Mouse (Mus musculus): ENCODE results near the gene Tcf7l2. TPM values are rescaled to one million over a fixed set of nuclear protein-coding genes. Genes with fewer than 3 reads are reported as not detected.

Gene Tcf7l2
- total RNA-seq, 2 experiments from 2014 or later: 12.2 to 13.1 TPM

- DNase-seq: no peak
Measured at GRCm38 (mm10) chr19:55794946-55795340, 53.3 kb downstream of the Tcf7l2 start.

- no peak for DNase-seq
Measured at GRCm38 (mm10) chr19:55795349-55795748, 53.7 kb downstream of the Tcf7l2 start.

GRCm38 (mm10) chr19:55797834-55798233, 56.2 kb downstream of the Tcf7l2 start:
- no peak for DNase-seq

GRCm38 (mm10) chr19:55799411-55799810, 57.8 kb downstream of the Tcf7l2 start:
- DNase-seq: no peak

- DNase-seq: no peak
Measured at GRCm38 (mm10) chr19:55800059-55800458, 58.4 kb downstream of the Tcf7l2 start.

- DNase-seq: no peak
Measured at GRCm38 (mm10) chr19:55803121-55803520, 61.5 kb downstream of the Tcf7l2 start.

- no peak for DNase-seq
Measured at GRCm38 (mm10) chr19:55803797-55804196, 62.2 kb downstream of the Tcf7l2 start.

- DNase-seq: no peak
Measured at GRCm38 (mm10) chr19:55804795-55805194, 63.2 kb downstream of the Tcf7l2 start.

- no peak for DNase-seq
Measured at GRCm38 (mm10) chr19:55806434-55807193, 65.0 kb downstream of the Tcf7l2 start.

GRCm38 (mm10) chr19:55807194-55808053, 65.8 kb downstream of the Tcf7l2 start:
- DNase-seq: no peak

GRCm38 (mm10) chr19:55808304-55808703, 66.7 kb downstream of the Tcf7l2 start:
- DNase-seq: no peak

- DNase-seq: no peak
Measured at GRCm38 (mm10) chr19:55809539-55809938, 67.9 kb downstream of the Tcf7l2 start.

- DNase-seq: no peak
Measured at GRCm38 (mm10) chr19:55812236-55812635, 70.6 kb downstream of the Tcf7l2 start.

GRCm38 (mm10) chr19:55815010-55815790, 73.6 kb downstream of the Tcf7l2 start:
- no peak for DNase-seq

- DNase-seq: no peak
Measured at GRCm38 (mm10) chr19:55816974-55817373, 75.4 kb downstream of the Tcf7l2 start.

GRCm38 (mm10) chr19:55820202-55820601, 78.6 kb downstream of the Tcf7l2 start:
- DNase-seq: no peak

- peak; percentile 29 to 39 for DNase-seq
Measured at GRCm38 (mm10) chr19:55825001-55825827, 83.6 kb downstream of the Tcf7l2 start.

GRCm38 (mm10) chr19:55825951-55826507, 84.4 kb downstream of the Tcf7l2 start:
- DNase-seq: peak in 1 of 2 experiments; percentile 8

GRCm38 (mm10) chr19:55827613-55828259, 86.1 kb downstream of the Tcf7l2 start:
- no peak for DNase-seq

GRCm38 (mm10) chr19:55830976-55831559, 89.4 kb downstream of the Tcf7l2 start:
- DNase-seq: no peak
